Mouse (Mus musculus): ENCODE measurements around the gene Daam1. TPM values are rescaled to one million over a fixed set of nuclear protein-coding genes. Genes with fewer than 3 reads are reported as not detected.

The Daam1 gene
- total and polyA plus RNA-seq, 3 experiments, result 2.3 to 22.3 (median 21.0) TPM

DNA sequence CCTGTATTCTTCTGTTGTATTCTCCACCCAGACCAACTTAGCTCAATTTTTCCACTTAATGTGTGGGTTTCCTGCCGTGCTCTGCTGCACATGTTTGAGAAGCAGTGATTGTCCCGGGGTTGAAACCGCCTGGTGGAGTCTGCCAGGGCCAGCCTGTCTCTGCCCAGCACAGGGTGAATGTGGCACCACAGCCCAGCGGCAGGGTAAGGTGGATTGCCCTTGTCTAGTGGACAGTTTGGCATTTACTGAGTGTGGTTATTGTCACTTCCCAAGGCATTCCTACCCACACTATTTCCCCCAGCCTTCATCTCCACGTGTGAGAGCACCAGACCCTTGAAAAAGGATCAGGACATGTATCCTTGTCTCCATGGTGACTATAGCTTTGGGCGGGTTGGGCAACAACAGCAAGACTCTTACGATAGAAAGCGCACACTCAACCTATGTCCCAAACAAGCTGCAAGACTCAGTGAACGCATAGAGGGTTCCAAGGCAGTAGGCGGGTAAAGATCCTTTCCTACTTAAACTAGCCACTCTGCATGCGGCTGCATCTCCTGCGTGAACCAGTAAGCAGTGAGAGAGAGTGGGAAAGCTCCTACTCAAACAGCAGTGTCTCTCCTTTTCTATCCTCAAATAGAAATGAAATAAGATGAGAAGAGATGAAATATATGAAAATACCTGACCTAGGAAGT, 139.2 kb downstream of the Daam1 start:
- DNase-seq, result no peak

DNA sequence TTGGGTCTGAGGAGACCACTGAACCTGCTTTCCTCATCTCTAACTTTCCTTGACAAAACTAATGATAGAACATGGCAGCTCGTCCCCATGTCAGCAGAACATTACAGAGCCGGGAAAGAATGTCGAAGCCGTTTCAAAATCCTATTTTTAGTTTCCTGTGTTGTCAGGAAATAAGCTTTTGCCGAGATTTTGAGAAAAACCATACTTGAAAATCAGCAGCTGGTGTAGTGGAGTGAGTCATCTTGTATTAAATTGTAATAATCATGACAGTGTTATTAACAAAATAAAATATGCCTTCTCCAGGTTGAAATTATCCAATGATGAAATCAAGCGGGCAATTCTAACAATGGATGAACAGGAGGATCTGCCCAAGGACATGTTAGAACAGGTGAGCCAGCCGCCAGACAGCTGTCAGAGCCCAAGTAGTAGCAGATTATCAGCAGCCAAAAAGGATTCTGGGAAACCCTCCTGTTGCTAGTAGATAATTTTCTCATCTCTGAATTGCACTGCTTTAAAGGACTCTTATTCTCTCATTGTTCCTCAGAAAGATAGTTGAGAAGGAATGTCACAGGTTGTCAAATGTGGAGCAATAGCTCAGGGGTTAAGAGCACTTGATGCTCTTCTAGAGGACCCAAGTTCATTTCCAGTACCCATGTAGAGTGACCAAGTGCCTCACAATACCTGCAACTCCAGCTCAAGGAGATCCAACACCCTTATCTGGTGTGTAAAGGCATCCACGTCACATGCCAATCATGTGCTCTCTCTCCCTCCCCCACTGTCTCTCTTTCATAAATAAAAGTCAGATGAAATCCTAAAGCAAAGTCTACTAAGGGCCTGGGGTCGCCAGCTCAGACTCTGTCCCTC, 140.1 kb downstream of the Daam1 start:
- no peak for DNase-seq

DNA sequence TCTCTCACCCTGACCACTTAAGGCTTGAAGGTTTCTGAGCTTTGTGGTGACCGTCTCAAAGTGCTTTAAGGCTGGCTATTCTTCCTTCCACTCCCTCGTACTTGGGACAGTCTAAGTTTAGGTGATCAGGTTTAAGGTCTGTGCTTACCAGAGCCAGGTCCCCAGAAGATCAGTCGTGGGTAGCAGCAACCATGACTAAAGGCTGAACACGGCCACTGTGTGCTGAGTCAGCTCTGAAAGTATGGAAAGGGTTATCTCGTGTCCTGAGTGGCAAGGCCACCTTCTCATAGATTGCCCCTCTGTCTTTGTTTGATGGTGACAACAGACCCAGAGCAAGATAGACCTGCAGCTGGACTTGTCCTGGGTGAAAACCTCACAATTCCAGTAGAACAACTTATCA, 141.2 kb downstream of the Daam1 start:
- peak; percentile 51 for DNase-seq

DNA sequence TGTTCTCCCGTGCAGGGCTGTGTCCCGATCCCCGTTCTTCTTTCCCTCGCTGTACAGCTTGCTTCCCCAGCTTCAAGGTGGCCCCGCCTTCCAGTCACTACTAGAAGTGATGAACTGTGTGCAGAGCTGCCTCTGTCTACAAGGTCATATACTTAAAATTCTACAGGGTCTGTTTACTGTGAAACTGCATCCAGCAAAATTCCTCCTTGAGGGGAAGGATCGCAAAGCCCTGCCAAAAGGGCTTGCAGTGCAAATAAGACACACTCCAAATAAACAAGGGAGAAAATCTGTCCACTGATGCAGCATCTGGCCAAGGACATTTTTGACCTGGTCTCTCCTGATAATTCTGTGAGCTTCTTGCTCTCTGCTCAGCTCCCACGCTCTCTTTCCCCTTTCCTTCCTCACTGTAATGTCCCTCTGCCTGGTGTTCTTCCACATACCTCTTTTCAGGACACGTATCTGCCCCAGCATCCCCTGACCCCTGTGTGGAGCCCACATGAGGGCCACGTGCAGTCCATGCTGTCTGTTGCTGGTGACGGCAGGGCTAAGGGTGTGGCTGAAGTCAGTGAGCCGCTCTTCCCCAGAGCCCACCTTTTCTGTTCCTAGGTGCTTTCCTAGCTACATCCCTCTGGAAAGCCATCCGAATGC, 141.9 kb downstream of the Daam1 start:
- peak; percentile 52 for DNase-seq

DNA sequence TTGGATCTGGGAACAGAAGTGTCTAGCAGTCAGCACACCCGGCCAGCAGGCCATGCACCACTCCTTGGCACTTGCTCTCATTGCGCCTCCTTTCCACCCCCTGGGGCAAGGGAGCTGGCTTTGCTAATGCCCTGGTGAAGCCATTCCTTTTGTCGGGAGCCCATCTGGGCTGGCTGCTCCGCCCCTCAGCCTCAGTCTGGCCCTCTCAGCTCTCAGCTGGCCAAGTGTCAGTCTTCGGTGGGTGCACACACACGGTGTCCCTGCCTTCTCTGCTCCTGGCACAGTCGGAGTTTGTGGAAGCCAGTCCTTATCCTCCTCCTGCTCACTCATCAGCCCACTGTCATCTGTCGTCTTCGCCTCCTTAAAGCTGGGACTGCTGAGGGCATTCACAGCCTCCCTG, 142.7 kb downstream of the Daam1 start:
- no peak for DNase-seq

DNA sequence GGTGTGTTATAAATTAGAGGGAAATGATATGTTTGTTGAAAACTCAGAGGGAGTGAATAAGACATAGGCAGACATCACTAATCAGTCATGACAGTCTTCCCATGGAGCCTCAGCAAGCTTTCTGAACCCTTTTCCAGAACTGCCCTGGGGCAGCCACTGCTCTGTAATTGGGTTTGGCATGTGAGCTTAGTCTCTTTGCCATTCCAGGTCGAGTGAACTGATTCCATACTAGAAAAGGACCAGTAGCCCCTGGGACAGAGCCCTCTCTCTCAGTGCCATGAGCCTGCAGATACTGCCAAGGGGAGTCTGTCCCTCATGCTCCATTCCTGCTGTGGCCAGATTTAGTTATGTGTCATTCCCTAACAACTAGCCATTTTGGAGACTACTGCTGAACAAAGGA, 144.7 kb downstream of the Daam1 start:
- DNase-seq, result no peak

DNA sequence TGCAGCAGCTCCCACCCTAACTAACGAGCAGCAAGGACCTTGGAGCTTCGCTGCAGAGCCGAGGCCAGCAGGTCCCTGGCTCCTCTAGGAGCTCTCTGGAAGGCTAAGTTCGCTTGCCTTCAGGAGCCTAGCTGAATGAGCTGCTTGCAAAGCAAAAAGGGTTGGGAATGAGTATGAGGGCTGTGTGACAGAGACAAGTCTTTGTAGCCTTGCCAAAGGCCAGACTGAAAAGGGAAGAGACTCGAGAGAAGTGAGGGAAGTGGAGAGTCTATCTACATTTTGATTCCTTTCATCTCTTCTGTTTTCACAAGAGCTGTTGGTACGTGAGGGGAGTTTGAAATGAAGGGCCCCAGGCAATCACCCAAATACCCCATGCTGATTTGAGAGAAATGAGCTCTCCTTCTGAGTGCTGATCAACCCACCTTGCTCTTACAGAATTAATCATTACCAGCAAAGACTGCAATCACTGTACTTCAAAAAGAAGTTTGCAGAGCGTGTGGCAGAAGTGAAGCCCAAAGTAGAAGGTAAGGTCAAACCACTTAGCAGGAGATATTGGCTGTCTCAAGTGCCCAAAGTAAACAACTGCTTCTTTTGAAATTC, 145.6 kb downstream of the Daam1 start:
- DNase-seq, result peak; percentile 57

DNA sequence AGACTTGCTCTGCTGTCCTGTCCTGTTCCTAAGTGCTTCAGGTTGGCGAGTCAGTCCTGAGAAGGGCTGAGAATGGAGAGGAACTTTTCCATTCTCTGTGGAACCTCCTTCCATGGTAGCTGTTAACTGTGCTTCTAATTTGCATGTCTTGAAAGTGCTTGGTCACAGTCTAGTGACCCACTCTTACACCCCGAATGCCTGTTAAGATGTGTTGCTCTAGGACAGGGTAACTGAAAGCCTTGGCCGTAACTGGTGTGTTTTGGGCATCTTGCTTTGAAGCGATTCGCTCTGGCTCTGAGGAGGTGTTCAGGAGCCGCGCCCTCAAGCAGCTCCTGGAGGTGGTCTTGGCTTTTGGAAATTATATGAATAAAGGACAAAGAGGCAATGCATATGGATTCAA, 146.5 kb downstream of the Daam1 start:
- no peak for DNase-seq

DNA sequence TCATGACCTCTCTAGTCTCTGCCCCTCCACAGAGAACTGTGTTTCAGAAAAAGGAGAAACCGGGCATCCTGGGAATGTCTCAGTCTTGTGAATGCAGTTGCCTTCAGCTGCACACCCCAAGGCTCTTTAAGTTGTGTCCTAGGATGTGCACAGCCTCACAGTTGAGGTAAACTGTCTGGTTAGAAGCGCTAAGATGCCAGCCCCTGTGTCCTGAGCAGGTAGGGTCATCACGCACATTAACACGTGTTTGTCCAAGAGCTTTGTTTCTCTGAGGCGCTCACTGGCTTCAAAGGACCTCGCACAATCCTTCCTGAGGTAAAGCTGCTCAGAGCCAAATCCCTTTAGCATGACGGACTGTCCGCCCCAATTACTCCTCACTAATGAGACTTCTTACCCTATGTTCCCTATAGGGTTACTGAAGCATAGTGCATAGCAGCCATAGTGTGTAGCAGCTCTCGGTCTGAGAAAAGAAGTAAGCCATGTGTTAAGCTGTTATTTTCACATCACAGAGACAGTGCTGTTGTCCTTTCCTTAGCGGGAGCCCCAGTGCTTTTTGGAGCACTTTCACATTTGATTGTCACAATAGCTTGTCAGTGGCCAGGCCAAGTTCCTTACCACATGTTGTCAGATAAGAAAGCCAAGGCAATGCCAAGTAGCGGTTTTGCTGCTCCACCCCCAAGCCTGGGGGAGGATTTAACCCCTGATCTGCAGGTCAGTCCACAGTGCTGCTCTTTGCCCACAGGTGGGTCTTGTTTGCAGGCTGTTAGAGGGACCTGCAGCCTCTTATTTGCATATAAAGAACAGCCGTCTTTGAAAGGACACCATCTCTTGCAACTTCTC, 147.9 kb downstream of the Daam1 start:
- DNase-seq, result peak; percentile 60

DNA sequence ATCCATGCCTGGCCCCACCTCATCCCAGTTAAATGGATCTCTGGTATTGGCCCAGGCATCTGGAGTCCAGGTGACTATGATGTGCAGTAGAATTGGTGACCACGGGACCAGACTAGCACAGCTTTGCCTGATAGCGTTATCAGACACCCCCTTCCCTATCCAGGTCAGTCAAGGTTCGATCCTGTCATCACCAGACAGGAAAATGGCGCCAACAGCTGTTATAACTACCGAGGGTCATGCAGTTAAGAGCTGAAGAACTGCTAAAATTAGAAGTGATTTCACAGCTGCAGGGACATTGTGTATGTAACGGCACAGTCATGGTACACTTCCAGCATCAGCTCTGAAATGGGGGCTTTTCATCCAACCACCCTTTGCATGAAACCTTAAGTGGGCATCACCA, 149.3 kb downstream of the Daam1 start:
- DNase-seq, result no peak

DNA sequence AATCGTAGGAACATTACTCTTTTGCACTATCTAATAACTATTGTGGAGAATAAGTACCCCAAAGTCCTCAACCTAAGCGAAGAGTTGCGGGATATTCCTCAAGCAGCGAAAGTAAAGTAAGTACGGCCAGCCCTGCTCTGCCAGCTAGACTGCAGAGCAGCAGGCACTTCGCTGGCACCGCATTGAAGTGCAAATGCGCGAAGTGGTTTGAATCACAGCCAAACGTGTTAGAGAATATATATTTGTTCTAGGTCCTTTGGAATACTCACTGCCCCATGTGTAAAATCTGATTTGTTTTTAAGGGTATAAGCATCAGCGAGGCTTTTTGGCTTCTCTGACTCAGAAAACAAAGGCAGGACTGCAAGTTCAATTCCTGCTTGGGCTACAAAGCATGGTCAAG, 149.9 kb downstream of the Daam1 start:
- DNase-seq, result no peak

DNA sequence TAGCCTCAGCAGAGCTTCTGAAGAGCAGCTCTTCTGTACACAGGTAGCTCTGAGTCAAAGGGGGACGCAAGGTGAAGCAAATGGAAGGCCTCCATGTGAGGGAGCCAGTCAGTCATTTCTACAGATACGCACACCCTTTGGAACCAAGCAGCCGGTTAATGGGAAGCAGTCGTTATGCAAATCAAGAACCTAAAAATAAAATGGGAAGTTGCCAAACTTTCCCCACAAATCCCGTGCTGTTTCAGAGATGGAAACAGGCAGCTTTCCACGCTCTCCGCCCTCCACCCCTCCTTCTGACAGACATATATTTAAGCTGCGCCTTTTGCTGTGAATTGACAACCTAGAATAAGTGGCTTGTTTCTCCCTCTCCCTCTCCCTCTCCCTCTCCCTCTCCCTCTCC, 150.4 kb downstream of the Daam1 start:
- DNase-seq, result no peak

DNA sequence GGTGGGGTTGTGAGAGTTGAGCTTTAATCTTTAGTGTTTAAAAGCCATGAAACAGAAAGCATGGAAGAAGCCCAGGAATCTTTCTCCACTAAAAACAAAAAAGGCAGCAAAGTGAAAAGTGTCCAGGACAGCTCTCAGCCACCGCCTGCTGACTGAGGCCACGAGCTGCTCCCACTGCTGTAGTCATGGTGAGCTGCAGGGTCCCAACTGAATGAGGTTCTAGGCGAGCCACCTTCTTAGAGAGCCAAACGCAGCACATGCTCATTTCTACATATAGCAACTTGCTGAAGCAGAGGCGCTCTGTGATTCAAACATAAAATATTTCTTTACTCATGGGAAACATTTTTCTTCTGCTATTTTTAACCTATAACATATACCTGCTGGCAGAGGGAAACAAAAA, 150.9 kb downstream of the Daam1 start:
- DNase-seq, result no peak

DNA sequence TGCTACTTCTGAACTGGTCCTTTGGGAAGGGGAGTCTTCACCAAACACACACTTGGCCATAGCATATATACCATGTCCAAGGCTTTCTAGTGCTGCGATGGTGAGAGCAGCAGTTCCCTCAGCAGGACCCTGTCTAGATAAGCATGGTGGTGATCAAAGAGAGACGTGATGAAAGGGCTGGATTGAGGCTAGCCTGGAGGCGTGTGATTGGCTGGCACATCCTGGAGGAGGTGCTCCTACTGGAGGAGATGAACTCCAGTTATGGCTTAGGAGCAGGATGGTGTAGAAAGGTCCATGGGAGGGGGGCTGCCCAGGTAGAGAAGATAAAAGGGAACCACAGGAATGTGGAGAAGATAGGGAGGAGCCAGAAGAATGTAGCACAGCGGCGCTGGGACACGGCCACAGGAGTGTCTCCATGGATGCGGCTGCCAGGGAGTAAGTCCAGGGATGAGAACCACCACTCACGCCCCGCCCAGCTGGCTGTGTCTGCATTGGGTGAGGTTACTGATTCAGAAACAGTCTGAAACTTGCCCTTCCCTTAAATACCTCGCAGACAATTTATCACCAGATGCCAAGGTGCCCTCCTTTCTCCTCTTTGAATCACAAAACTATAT, 152.3 kb downstream of the Daam1 start:
- DNase-seq, result no peak

DNA sequence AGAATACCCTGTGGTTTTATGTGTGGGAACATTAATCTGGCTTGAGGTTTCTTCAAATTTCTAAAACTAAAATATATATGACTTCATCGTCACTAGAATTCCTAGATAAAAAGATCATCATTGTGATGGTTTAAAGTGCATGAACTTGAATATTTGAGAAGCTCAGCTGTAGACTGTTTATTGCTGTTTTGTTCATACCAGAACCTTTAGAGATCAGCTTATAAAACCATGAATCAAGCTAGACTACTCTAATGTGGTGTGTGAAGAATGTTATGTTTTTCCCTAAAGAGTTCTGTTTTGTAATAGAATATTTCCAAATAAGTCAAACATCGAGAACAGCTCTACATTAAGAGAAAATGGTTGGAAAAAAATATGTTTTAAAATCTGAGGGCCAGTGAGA, 156.3 kb downstream of the Daam1 start:
- no peak for DNase-seq

DNA sequence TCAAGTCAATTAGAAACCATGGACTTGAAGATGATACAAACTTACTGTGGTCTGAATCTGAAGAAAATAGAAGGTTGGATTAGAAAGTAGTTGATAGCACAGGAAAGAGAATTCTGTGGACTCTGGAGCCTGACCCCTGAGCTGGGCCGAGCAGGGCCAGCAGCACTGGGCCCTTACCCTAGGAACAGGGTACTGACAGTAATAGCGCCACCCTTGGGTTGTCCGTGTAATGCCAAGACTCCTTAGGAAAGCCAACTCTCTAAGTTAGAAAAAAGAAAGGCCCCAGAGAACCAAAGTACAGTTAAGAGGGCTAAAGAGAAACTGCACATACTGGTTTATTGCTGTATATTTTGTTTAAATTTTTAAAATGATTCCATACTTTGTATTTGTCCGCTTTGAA, 157.0 kb downstream of the Daam1 start:
- no peak for DNase-seq

DNA sequence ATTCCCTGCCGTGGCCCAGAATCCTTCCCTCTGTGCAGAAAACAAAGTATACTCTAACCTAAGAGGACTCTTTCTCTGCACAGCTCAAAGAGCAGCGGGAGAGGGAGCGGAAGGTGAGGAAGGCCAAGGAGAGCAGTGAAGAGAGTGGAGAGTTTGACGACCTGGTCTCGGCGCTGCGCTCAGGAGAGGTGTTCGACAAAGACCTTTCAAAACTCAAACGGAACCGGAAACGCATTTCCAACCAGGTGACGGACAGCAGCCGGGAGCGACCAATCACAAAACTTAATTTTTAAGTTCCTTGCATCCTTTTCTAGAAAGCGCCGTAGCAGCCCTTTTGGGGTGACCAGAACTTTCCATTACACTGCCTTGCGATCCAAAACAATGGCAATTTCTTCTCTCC, 158.7 kb downstream of the Daam1 start:
- DNase-seq, result no peak

DNA sequence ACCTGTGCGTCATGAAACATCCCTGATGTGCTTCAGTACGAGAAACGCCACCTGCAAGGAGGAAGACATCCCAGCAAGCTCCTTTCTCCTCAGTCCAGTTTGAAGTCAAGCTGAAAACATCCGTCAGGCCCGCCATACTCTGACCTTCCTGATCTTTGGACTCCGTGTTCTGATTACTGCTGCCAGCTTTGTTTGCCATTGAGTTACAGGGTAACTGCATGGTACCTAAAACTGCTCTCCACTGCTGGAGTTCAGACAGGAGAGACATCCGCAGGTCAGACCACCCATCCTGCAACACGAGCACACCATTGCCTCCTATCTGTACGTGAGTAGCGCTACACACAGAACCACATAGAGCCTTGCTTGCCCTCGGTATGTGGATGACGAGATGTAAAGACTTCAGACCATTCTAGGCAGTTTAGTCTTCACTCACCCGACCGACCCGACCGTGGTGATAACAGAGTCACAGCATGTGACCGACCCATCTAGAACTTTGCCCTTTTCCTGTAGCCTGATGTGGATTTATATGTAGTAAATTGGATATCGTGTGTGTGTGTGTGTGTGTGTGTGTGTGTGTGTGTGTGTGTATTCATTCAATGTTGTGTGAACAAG, 161.8 kb downstream of the Daam1 start:
- DNase-seq, result no peak

DNA sequence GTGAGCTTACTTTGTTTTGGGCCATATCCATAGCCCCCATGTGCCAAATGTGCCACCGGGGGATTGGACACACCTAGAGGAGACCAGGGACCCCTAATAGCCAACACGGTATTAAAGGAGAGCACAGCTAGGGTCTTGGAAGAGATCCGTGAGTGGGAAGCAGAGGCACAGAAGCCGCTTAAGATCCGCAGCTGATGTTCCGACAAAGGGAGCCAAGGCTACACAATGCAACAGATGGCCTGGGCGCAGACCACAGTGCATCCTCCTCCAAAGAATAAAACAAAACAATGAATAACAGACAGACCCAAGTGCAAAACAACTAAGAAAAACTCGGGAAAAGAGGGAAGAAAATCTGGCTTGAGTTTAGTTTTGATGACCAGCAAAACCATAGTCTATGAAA, 165.0 kb downstream of the Daam1 start:
- no peak for DNase-seq

DNA sequence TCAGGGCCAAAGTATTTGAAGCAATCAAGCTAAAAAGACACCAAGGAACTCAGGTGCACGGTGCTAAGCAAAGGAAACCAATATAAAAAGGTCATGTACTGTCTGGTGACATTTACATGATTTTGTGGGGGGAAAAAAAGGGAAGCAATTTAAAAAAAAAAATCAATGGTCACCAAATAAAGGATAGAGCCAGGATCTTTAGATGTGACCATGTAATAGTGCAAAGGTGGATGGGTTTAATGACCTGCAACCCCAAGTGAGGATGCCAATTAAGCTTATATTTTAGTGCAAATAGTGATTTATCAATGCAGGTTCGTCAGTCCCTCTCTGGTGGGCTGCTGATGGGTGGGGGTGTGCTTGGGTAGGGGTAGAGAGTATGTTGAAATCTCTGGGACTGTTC, 166.0 kb downstream of the Daam1 start:
- DNase-seq, result no peak

DNA sequence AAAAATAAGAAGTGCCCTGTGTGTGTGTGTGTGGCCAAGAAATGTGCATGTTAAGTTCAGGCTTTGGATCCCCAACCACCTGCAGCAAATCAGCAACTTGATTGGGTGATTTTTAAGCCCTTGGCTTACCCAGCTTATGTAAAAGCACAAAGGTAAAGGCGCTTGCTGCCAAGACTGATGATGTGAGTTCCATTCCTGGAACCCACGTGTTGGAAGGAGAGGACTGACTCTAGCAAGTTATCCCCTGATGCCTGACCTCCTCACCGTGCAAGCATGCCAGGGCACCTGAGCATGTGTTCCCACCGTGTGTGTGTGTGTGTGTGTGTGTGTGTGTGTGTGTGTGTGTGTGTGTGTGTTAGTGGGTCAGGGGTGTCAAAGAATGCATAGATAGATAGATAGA, 166.5 kb downstream of the Daam1 start:
- no peak for DNase-seq

Measured in adrenal gland, adult 2 months (tissue).